Mouse (Mus musculus): ENCODE data around the gene Nanp. TPM values are rescaled to one million over a fixed set of nuclear protein-coding genes. Genes with fewer than 3 reads are reported as not detected.

Nanp gene
- 36.2 and 38.1 TPM in 2 replicates for polyA plus RNA-seq (2016; fragmentation: Nextera tagmentation; extraction: Ambion mirVana)

DNA sequence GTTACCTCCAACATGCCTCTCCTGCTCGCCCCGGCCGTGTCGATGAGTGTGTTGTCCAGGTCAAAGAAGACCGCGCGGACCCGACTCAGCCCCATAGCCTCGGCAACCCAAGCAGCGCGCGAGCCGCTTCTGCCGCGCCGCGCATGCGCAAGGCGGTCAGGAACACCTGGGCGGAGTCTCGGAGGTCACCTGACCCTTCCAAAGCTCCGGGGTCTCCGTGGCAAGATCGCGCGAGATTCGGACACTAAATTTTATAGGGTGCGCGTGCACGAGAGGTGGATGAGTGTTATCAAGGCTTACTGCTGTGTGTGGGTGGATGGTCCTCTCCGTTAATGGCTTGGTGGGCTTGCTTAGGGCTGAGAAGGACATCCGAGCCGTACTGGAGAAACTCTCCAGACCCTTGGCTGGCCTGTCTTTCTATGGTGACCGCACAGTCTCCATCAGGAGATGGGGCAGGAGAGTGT lies at the start of gene Nanp, which contains the start of gene Ninl:
Gene Nanp, minus strand, starts transcription at position 167 of the 464 bp plus-strand sequence.
Gene Ninl, minus strand, starts transcription at position 151 of the 464 bp plus-strand sequence.
- WGBS = 2% methylated on average over 31 of the region's 34 CpGs
- H3K27ac ChIP-seq = peak within 1 kb of the TSS; percentile 77
- no peaks in the 10 kb centered on the region for H3K36me3 ChIP-seq
- H3K9ac ChIP-seq = peak within 1 kb of the TSS; percentile 97
- peak within 1 kb of the TSS; percentile 72 for H3K4me2 ChIP-seq (replicated peaks)
- H3K27me3 ChIP-seq = no peaks in the 10 kb centered on the region
- H3K9me3 ChIP-seq (replicated peaks) = no peaks in the 10 kb centered on the region
- peak within 1 kb of the TSS; percentile 88 for H3K4me3 ChIP-seq
- peak; percentile 97 for ATAC-seq (ENCODE audit: low FRiP score)
- peaks cover 11% of the 10 kb centered on the region for H3K4me1 ChIP-seq

DNA sequence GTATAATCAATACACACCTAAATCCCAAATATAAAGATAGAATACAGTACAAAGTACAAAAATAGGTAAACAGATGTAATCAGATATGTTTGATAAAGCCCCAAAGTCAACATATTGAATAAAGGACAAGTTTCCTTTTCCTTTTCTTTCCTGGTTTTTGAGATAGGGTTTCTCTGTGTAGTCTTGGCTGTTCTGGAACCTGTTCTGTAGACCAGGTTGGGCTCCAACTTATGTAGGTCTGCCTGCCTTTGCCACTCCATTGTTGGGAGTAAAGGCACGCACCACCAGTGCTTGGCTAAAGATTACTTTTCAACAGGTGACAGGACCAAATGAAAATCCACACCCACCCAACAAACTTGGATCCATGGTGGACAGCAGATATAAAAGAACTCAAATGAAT lies 17.4 kb upstream of the Nanp start:
- H3K36me3 ChIP-seq = no peaks in the 10 kb centered on the region
- H3K9me3 ChIP-seq (replicated peaks) = no peaks in the 10 kb centered on the region
- H3K27me3 ChIP-seq = no peaks in the 10 kb centered on the region
- H3K4me3 ChIP-seq = no peak overlapping the region
- WGBS = 86% methylated on average over 1 of the region's 1 CpGs
- no peaks in the 10 kb centered on the region for H3K4me1 ChIP-seq
- H3K27ac ChIP-seq = no peak overlapping the region
- H3K4me2 ChIP-seq (replicated peaks) = no peak overlapping the region
- H3K9ac ChIP-seq = no peak overlapping the region
- ATAC-seq (ENCODE audit: low FRiP score) = no peak

- H3K4me2 ChIP-seq (replicated peaks) = no peak overlapping the region
- peaks cover 11% of the 10 kb centered on the region for H3K4me1 ChIP-seq
- 97% methylated on average over 1 of the region's 1 CpGs for WGBS
- no peak overlapping the region for H3K9ac ChIP-seq
- no peak overlapping the region for H3K27ac ChIP-seq
- no peaks in the 10 kb centered on the region for H3K9me3 ChIP-seq (replicated peaks)
- ATAC-seq (ENCODE audit: low FRiP score) = no peak
- no peaks in the 10 kb centered on the region for H3K36me3 ChIP-seq
- no peaks in the 10 kb centered on the region for H3K27me3 ChIP-seq
- no peak overlapping the region for H3K4me3 ChIP-seq
These were observed 1.2 kb upstream of the Nanp start for GRCm38 (mm10) chr2:151040411-151040810.

- peak; percentile 29 for ATAC-seq (ENCODE audit: low FRiP score)
- H3K9ac ChIP-seq = peak overlapping the region; percentile 97
- no peaks in the 10 kb centered on the region for H3K36me3 ChIP-seq
- H3K27ac ChIP-seq = peak overlapping the region; percentile 18; the same call in 1 of the 2 replicates
- H3K9me3 ChIP-seq (replicated peaks) = no peaks in the 10 kb centered on the region
- peak overlapping the region; percentile 88 for H3K4me3 ChIP-seq
- H3K27me3 ChIP-seq = no peaks in the 10 kb centered on the region
- WGBS = 49% methylated on average over 8 of the region's 8 CpGs
- H3K4me2 ChIP-seq (replicated peaks) = peak overlapping the region; percentile 72
- H3K4me1 ChIP-seq = peaks cover 11% of the 10 kb centered on the region
These were observed 528 bp upstream of the Nanp start for GRCm38 (mm10) chr2:151039726-151040125.

DNA sequence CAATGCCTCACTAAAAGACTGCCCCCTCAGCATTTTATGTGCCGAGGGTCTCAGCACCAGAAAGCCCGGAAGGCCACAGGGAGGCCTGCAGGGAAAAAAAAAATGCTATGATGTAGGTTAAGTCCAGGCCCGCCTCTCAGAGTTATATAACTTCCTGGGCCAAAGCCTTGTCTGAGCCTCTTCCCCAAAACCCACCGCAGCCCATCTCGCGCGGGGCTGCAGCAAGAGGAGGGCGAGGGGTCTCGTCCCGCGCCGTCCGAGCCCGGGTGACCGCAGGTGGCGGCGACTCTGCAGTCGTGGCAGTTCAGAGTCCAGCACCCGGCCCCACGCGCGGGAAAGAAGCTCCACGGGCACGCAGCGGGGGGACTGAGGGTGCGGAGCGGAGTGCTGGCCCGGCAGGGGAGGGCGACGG lies 381 bp downstream of the Nanp start:
- H3K36me3 ChIP-seq = no peaks in the 10 kb centered on the region
- H3K9ac ChIP-seq = peak overlapping the region; percentile 97
- H3K27ac ChIP-seq = peak overlapping the region; percentile 77
- H3K4me1 ChIP-seq = peaks cover 11% of the 10 kb centered on the region
- H3K4me3 ChIP-seq = peak overlapping the region; percentile 88
- no peaks in the 10 kb centered on the region for H3K9me3 ChIP-seq (replicated peaks)
- ATAC-seq (ENCODE audit: low FRiP score) = no peak; the same call in 1 of the 2 replicates
- under 1% methylated on average over 30 of the region's 30 CpGs for WGBS
- H3K27me3 ChIP-seq = no peaks in the 10 kb centered on the region
- H3K4me2 ChIP-seq (replicated peaks) = peak overlapping the region; percentile 72

DNA sequence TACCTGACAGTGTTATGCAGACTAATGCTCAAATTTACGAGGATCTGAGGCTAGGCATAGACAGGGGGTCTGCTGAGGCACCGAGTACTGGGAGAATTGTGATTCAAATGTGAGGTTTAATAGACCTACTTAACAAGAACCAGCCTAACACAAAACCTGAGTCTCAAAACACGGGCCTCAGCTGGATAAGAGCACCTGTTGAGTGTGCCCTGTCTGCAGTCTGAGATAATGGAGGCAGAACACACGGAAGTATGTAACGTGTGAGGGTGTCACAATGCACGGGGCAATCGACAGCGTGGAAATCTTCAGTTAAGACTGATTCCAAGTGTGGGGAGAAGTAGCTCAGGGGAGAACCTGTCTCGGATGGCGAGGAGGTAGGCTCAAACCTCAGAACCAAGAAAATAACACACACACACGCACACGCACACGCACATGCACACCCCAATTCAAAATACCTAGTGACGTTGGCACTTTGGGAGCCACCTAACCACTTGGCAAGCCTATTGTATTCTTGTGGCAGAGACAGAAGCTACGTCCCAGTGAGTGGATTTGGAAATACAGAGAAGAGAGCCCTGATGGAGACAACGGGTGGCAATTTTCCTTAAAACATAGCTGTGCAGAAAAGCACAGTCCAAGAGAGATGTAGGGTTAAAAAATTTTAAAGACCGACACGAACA lies 1.2 kb downstream of the Nanp start:
- H3K9ac ChIP-seq = peak overlapping the region; percentile 97
- no peaks in the 10 kb centered on the region for H3K27me3 ChIP-seq
- H3K27ac ChIP-seq = no peak overlapping the region
- peak overlapping the region; percentile 88 for H3K4me3 ChIP-seq
- H3K36me3 ChIP-seq = no peaks in the 10 kb centered on the region
- ATAC-seq (ENCODE audit: low FRiP score) = no peak
- 70% methylated on average over 18 of the region's 18 CpGs for WGBS
- peaks cover 11% of the 10 kb centered on the region for H3K4me1 ChIP-seq
- H3K4me2 ChIP-seq (replicated peaks) = peak overlapping the region; percentile 72
- no peaks in the 10 kb centered on the region for H3K9me3 ChIP-seq (replicated peaks)

DNA sequence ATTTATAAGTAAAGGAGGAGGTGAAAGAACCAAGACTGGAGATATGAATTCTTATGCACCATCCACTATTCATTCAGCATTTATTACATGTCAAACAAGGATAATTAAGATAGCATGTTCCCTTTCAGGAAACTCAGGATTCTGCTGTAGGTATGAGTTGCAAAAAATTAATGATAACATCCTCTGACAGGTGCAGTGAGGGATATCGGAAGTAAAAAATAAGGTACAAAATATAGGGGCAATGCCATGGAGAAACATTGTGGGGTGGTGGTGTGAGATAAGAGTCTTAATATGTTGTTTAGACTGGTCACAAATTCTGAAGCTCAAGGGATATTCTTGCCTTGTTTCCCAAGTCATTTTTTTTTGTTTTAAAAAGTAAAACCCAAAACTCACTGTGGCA lies 1.9 kb downstream of the Nanp start:
- Histone ChIP-seq H3K4me1 (peaks cover 11% of the 10 kb centered on the region), H3K36me3 (no peaks in the 10 kb centered on the region), H3K4me2 (replicated peaks) (peak overlapping the region; percentile 72), H3K4me3 (no peak overlapping the region), H3K9ac (no peak overlapping the region), H3K27ac (no peak overlapping the region), H3K9me3 (replicated peaks) (no peaks in the 10 kb centered on the region), H3K27me3 (no peaks in the 10 kb centered on the region)
- 94% methylated on average over 1 of the region's 1 CpGs for WGBS
- no peak for ATAC-seq (ENCODE audit: low FRiP score)

- no peak for ATAC-seq (ENCODE audit: low FRiP score)
- Histone ChIP-seq H3K9ac (no peak overlapping the region), H3K4me2 (replicated peaks) (no peak overlapping the region), H3K36me3 (no peaks in the 10 kb centered on the region), H3K4me1 (peaks cover 11% of the 10 kb centered on the region), H3K27ac (no peak overlapping the region), H3K27me3 (no peaks in the 10 kb centered on the region), H3K4me3 (no peak overlapping the region), H3K9me3 (replicated peaks) (no peaks in the 10 kb centered on the region)
- 89% methylated on average over 2 of the region's 2 CpGs for WGBS
These were observed 2.5 kb downstream of the Nanp start for GRCm38 (mm10) chr2:151036721-151037120.

DNA sequence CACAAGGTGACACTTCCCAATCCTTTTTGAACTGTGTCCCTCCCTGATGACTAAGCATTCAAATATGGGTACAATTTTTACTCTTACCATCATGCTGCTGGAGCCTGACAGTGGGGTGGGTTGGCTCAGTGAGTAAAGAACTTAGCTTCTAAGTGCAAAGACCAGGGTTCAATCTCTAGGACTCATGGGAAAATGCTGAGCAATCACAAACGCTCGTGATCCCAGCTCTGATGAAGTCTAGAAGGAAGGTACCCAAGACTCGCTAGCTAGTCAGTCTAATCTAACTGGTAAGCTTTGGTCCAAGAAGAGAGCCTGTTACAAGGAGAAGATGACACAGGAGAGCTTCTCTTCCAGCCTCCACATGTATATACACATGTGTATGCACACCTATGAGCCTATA lies 4.8 kb downstream of the Nanp start:
- no peak overlapping the region for H3K27ac ChIP-seq
- ATAC-seq (ENCODE audit: low FRiP score) = no peak
- no peaks in the 10 kb centered on the region for H3K9me3 ChIP-seq (replicated peaks)
- peaks cover 11% of the 10 kb centered on the region for H3K4me1 ChIP-seq
- 92% methylated on average over 3 of the region's 3 CpGs for WGBS
- no peak overlapping the region for H3K9ac ChIP-seq
- no peak overlapping the region for H3K4me2 ChIP-seq (replicated peaks)
- no peaks in the 10 kb centered on the region for H3K27me3 ChIP-seq
- H3K36me3 ChIP-seq = 0 out of 2 replicates have a peak, but pooled peaks cover under 1% of the 10 kb centered on the region
- no peak overlapping the region for H3K4me3 ChIP-seq

DNA sequence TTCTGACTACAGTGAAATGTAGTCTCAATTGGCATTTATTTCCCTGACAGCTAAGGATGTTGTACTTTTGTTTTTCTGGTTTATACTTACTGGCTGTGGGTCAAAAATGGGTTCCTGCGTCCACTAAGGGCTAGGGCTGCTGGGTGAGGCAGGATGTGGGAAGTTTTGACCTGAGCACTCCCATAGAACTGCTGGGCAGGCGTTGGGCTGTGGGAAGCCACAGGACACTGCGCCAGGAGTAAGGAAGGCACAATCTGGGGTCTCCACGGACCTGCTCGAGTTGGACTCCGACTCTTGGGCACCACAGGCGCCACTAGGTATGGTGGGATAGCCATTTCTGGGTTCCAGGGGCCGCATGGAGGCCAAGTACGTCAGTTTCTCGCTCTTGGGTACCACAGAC lies 18.0 kb downstream of the Nanp start:
- WGBS = 88% methylated on average over 10 of the region's 10 CpGs
- no peak overlapping the region for H3K9ac ChIP-seq
- H3K4me3 ChIP-seq = no peak overlapping the region
- H3K36me3 ChIP-seq = no peaks in the 10 kb centered on the region
- no peak for ATAC-seq (ENCODE audit: low FRiP score)
- H3K4me2 ChIP-seq (replicated peaks) = no peak overlapping the region
- no peaks in the 10 kb centered on the region for H3K9me3 ChIP-seq (replicated peaks)
- no peak overlapping the region for H3K27ac ChIP-seq
- H3K27me3 ChIP-seq = no peaks in the 10 kb centered on the region
- H3K4me1 ChIP-seq = no peaks in the 10 kb centered on the region

- Histone ChIP-seq H3K9me3 (replicated peaks) (no peaks in the 10 kb centered on the region), H3K4me1 (no peaks in the 10 kb centered on the region), H3K27me3 (no peaks in the 10 kb centered on the region), H3K9ac (no peak overlapping the region), H3K27ac (no peak overlapping the region), H3K36me3 (no peaks in the 10 kb centered on the region), H3K4me3 (no peak overlapping the region), H3K4me2 (replicated peaks) (no peak overlapping the region)
- 87% methylated on average over 2 of the region's 2 CpGs for WGBS
- no peak for ATAC-seq (ENCODE audit: low FRiP score)
These were observed 23.9 kb downstream of the Nanp start for GRCm38 (mm10) chr2:151015316-151015715.

DNA sequence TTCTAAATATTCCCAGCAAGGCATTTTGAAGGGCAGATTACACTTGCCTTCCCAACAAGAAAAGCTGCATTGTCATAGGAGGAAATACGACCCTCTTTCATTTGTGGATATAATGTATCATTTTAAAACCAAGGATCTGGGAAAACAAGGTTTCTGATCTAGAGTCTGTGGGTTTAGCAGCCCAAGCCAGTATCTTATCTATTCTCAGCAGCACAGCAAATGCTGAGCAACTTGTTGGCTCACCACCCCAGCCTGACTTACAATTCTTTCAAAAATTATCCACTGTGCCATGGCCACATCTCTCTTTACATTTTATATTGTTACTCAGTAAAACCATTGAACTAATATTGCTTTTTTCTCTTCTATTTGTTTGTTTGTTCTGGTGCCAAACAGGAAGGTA lies 27.9 kb downstream of the Nanp start:
- H3K27me3 ChIP-seq = no peaks in the 10 kb centered on the region
- no peak overlapping the region for H3K4me3 ChIP-seq
- 73% methylated on average over 1 of the region's 1 CpGs for WGBS
- no peaks in the 10 kb centered on the region for H3K36me3 ChIP-seq
- H3K27ac ChIP-seq = no peak overlapping the region
- peaks cover 14% of the 10 kb centered on the region for H3K4me1 ChIP-seq
- H3K4me2 ChIP-seq (replicated peaks) = no peak overlapping the region
- no peak for ATAC-seq (ENCODE audit: low FRiP score)
- no peak overlapping the region for H3K9ac ChIP-seq
- H3K9me3 ChIP-seq (replicated peaks) = no peaks in the 10 kb centered on the region
